Mouse (Mus musculus): ENCODE measurements around the gene Gm44596.

- TF ChIP-seq GATA1 (IDR thresholded peaks at IDR 0.05; ENCODE audit: borderline replicate concordance, low read length) (no peak), FLI1 (IDR thresholded peaks at IDR 0.05; ENCODE audit: low read length) (no peak)
Measured at GRCm38 (mm10) chr6:128425046-128425445, 49.7 kb downstream of the Gm44596 start.

Measured in megakaryocyte, embryonic 14.5 days (primary cell).